Mouse (Mus musculus): ENCODE results near the gene Kmt2e. TPM values are rescaled to one million over a fixed set of nuclear protein-coding genes. Genes with fewer than 3 reads are reported as not detected.
"Not testable (repeated sequence)": the region's sequence is repeated elsewhere in the genome, so short reads cannot be mapped to it uniquely, and the experiment has no call there.

Gene Kmt2e
- total RNA-seq, 2 experiments from 2014 or later, result 150 to 156 TPM

- intact Hi-C loops (cut with DNase I), result no loop called here
These were observed 2.1 kb upstream of the Kmt2e start for GRCm38 (mm10) chr5:23431948-23432707.

GRCm38 (mm10) chr5:23432708-23433645, 1.3 kb upstream of the Kmt2e start:
- intact Hi-C loops (cut with DNase I), result no loop called here
- DNase-seq, result peak; percentile 100

More at GRCm38 (mm10) chr5:23431948-23432707, 2.1 kb upstream of the Kmt2e start:
- no peak for DNase-seq

GRCm38 (mm10) chr5:23434598-23435481, 599 bp downstream of the Kmt2e start:
- intact Hi-C loops (cut with DNase I), result no loop called here
- peak; percentile 59 for DNase-seq

- intact Hi-C loops (cut with DNase I), result no loop called here
These were observed 1.4 kb downstream of the Kmt2e start for GRCm38 (mm10) chr5:23435482-23436125.

GRCm38 (mm10) chr5:23436735-23437134, 2.5 kb downstream of the Kmt2e start:
- intact Hi-C loops (cut with DNase I), result no loop called here
- no peak for DNase-seq

More at GRCm38 (mm10) chr5:23435482-23436125, 1.4 kb downstream of the Kmt2e start:
- peak; percentile 51 for DNase-seq

GRCm38 (mm10) chr5:23439857-23440256, 5.6 kb downstream of the Kmt2e start:
- intact Hi-C loops (cut with DNase I), result no loop called here
- no peak for DNase-seq

- intact Hi-C loops (cut with DNase I), result no loop called here
- no peak for DNase-seq
These were observed 6.3 kb downstream of the Kmt2e start for GRCm38 (mm10) chr5:23440572-23440971.

- intact Hi-C loops (cut with DNase I), result no loop called here
- DNase-seq, result no peak
These were observed 7.7 kb downstream of the Kmt2e start for GRCm38 (mm10) chr5:23441916-23442315.

- DNase-seq, result no peak
- intact Hi-C loops (cut with DNase I), result no loop called here
These were observed 10.2 kb downstream of the Kmt2e start for GRCm38 (mm10) chr5:23444411-23444810.

- intact Hi-C loops (cut with DNase I), result not testable (repeated sequence)
These were observed 19.3 kb downstream of the Kmt2e start for GRCm38 (mm10) chr5:23453561-23453960.

GRCm38 (mm10) chr5:23461688-23462087, 27.4 kb downstream of the Kmt2e start:
- intact Hi-C loops (cut with DNase I), result no loop called here
- no peak for DNase-seq

More at GRCm38 (mm10) chr5:23453561-23453960, 19.3 kb downstream of the Kmt2e start:
- not testable (repeated sequence) for DNase-seq

GRCm38 (mm10) chr5:23464247-23464646, 30.0 kb downstream of the Kmt2e start:
- intact Hi-C loops (cut with DNase I), result no loop called here
- DNase-seq, result no peak

GRCm38 (mm10) chr5:23464743-23465142, 30.5 kb downstream of the Kmt2e start:
- intact Hi-C loops (cut with DNase I), result no loop called here
- DNase-seq, result no peak

- DNase-seq, result no peak
- intact Hi-C loops (cut with DNase I), result no loop called here
These were observed 32.3 kb downstream of the Kmt2e start for GRCm38 (mm10) chr5:23466546-23466945.

- intact Hi-C loops (cut with DNase I), result no loop called here
- DNase-seq, result no peak
These were observed 39.0 kb downstream of the Kmt2e start for GRCm38 (mm10) chr5:23473098-23473873.

GRCm38 (mm10) chr5:23483811-23484210, 49.6 kb downstream of the Kmt2e start:
- DNase-seq, result no peak
- intact Hi-C loops (cut with DNase I), result no loop called here

- DNase-seq, result no peak
These were observed 55.0 kb downstream of the Kmt2e start for GRCm38 (mm10) chr5:23489231-23489630.

GRCm38 (mm10) chr5:23490797-23491196, 56.6 kb downstream of the Kmt2e start:
- no peak for DNase-seq
- intact Hi-C loops (cut with DNase I), result no loop called here

More at GRCm38 (mm10) chr5:23489231-23489630, 55.0 kb downstream of the Kmt2e start:
- intact Hi-C loops (cut with DNase I), result no loop called here

- DNase-seq, result no peak
- intact Hi-C loops (cut with DNase I), result no loop called here
These were observed 62.2 kb downstream of the Kmt2e start for GRCm38 (mm10) chr5:23496396-23496795.
